Mouse (Mus musculus) liver, adult 2 months (tissue): ENCODE measurements at regions not wholly inside any gene's neighbourhood (a gene's known extent, or its start where the extent isn't known, plus 50 kb on each side); places are given as distances from the start of the nearest gene placed in this dataset.

Experiments used
- DNase-seq: peaks from one replicate; pipeline ENCODE4 v3.0.0-alpha.2; 2011; ENCODE audit warnings: low read depth, low spot score; ENCODE audit errors: extremely low read depth
- H3K27ac ChIP-seq: fragments of 200-500 bp; replicated peaks from 2 replicates; pipeline ENCODE4 v1.5.1; 2012; ENCODE audit warnings: low read depth, mild to moderate bottlenecking, control low read depth, inconsistent platforms, low read length; ENCODE audit not compliant: insufficient read depth
- H3K27me3 ChIP-seq: fragments of 200-500 bp; 2 replicates; pipeline ENCODE4 v1.6.1; 2012; ENCODE audit warnings: mild to moderate bottlenecking, moderate library complexity, low read length, inconsistent platforms; ENCODE audit not compliant: control insufficient read depth, insufficient read depth
- H3K36me3 ChIP-seq: fragments of 200-500 bp; 2 replicates; pipeline ENCODE4 v1.6.1; 2012; ENCODE audit warnings: low read length, inconsistent platforms; ENCODE audit not compliant: control insufficient read depth, insufficient read depth
- H3K4me1 ChIP-seq: fragments of 200-500 bp; 2 replicates; pipeline ENCODE4 v1.6.1; 2011; ENCODE audit warnings: low read length; ENCODE audit not compliant: control insufficient read depth, insufficient read depth
- H3K4me3 ChIP-seq: fragments of 200-500 bp; 2 replicates; pipeline ENCODE4 v1.5.1; 2011; ENCODE audit warnings: low read depth, mild to moderate bottlenecking, control low read depth, low read length, moderate library complexity; ENCODE audit not compliant: insufficient read depth
- H3K79me2 ChIP-seq: fragments of 200-500 bp; 2 replicates; pipeline ENCODE4 v1.6.1; 2012; ENCODE audit warnings: inconsistent platforms, mild to moderate bottlenecking, low read length, moderate library complexity; ENCODE audit not compliant: control insufficient read depth, insufficient read depth
- H3K9ac ChIP-seq: fragments of 200-500 bp; 2 replicates; pipeline ENCODE4 v1.6.1; 2012; ENCODE audit warnings: low read depth, mild to moderate bottlenecking, control low read depth, inconsistent platforms, low read length
- CTCF ChIP-seq: fragments of 200-500 bp; IDR thresholded peaks from 2 replicates; pipeline ENCODE4 v1.5.1; 2011; ENCODE audit warnings: low read depth, low read length, control low read depth
- POLR2A ChIP-seq: fragments of 200-500 bp; IDR thresholded peaks from 2 replicates; pipeline ENCODE4 v1.6.1; 2011; ENCODE audit warnings: low read length, control low read depth; ENCODE audit not compliant: insufficient read depth; ENCODE audit errors: extremely low read depth
- WGBS: fragments of 180-500 bp; shearing (Covaris S2); methylation state at CpG from one replicate; pipeline ENCODE4 v1.1.7; 2018; 5-methylcytosine and 5-hydroxymethylcytosine counted together

DNA sequence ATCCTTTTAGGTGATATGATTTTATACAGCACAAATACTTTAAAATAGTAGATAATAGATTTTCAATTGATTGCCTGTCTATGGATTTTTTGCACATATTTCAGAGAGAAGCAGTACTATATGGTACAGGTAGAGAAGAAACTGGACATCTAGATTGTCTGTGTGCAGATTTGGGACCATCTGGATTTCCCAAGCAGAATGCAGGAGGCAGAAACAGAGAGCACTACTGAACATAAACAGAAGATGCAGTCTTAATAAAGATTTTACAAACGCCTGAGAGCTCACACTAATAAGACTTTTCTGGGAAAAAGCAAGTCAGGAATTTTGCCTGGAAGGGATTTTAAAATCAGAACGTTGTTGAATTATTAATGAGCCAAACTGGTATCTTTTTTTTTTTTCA lies 432.9 kb downstream of the Col11a1 start:
- 40% methylated on average over 2 of the region's 2 CpGs for WGBS
- TF ChIP-seq POLR2A (no peak), CTCF (no peak)
- DNase-seq, result no peak
- Histone ChIP-seq H3K27me3 (no peaks in the 10 kb centered on the region), H3K36me3 (no peaks in the 10 kb centered on the region), H3K27ac (no peak overlapping the region), H3K9ac (no peak overlapping the region), H3K4me1 (no peaks in the 10 kb centered on the region), H3K79me2 (no peaks in the 10 kb centered on the region), H3K4me3 (no peak overlapping the region)

DNA sequence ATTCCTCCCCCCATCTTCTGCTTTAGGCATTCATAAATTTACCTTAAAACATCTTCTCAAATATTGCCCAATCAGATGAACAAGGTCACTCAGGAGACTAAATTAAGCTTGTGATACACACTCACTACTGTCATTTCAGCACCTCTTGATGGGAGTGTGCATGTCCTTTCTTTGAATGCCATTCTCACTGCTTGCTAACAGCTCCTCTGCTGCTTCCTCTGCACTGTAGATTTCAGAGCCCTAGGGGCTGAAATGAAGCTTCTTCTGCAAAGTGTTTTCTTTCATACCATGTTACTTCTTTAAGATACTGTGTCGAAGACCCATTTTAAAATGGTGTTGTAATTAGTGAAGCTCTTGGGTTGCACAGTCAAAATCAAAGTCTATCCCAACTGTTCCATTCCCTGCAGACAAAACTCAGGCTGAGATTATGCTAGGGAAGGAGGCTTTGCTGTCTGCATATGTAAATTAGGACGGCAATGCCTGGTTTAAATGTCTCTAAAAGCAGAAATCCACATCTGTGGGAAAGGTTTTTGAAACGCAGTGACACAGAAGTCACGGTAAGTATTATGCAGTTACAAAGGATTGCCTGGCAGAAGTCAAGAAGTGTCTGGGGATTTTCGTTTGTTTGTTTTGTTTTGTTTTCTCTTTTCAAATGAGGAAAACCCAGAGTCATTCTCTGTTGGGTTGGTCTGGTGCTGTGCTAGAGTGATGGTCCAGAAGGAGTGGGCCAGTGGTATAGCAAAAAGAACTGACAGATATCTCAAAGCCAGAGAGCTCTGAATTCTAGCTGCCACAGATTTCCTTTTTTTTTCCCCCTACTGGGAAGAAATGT lies 433.6 kb downstream of the Col11a1 start:
- Histone ChIP-seq H3K9ac (no peak overlapping the region), H3K79me2 (no peaks in the 10 kb centered on the region), H3K27me3 (no peaks in the 10 kb centered on the region), H3K4me3 (no peak overlapping the region), H3K4me1 (no peaks in the 10 kb centered on the region), H3K36me3 (no peaks in the 10 kb centered on the region), H3K27ac (no peak overlapping the region)
- WGBS, result 59% methylated on average over 5 of the region's 5 CpGs
- no peak for DNase-seq
- TF ChIP-seq CTCF (no peak), POLR2A (no peak)

GRCm38 (mm10) chr3:114464546-114464888 lies 434.2 kb downstream of the Col11a1 start:
- no peak overlapping the region for H3K27ac ChIP-seq
- no peak for DNase-seq
- H3K9ac ChIP-seq, result no peak overlapping the region
- H3K79me2 ChIP-seq, result no peaks in the 10 kb centered on the region
- H3K27me3 ChIP-seq, result no peaks in the 10 kb centered on the region
- no peaks in the 10 kb centered on the region for H3K4me1 ChIP-seq
- no peaks in the 10 kb centered on the region for H3K36me3 ChIP-seq
- H3K4me3 ChIP-seq, result no peak overlapping the region
- 83% methylated on average over 2 of the region's 2 CpGs for WGBS
- no peak for TF ChIP-seq POLR2A
- TF ChIP-seq CTCF, result no peak

GRCm38 (mm10) chr3:114483904-114484303 lies 420.0 kb upstream of the Olfm3 start:
- no peaks in the 10 kb centered on the region for H3K4me1 ChIP-seq
- 58% methylated on average over 2 of the region's 2 CpGs for WGBS

DNA sequence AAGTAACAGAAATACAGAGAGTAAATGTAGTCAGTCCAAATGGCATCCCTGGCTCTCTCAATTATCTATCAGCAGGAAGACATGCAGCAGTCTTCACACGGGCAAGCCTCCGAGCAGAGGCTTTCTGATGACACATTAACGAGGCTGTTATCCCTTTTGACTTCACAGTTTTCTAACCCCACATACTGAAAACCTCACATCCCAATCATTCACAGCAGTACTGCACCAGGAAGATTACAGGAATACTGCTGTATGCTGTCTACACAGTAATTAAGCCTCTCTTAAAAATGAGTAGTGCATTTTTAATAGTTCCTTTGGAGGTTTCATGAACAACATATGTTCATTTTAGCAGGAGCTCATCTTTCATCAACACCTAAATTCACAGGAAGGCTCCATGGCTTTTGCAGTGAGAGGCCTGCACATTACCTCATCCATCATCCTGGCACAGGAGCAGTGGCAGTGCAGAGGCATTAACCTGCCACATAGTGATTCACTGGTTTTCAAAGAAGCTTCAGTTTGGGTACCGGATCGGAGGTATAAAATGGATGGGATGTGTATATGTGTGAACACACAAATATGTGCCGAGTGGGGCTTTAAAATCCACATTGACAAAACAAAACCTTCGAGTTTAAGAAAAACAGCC lies 396.1 kb upstream of the Olfm3 start:
- 69% methylated on average over 7 of the region's 7 CpGs for WGBS
- Histone ChIP-seq H3K36me3 (no peaks in the 10 kb centered on the region), H3K4me1 (no peaks in the 10 kb centered on the region), H3K79me2 (no peaks in the 10 kb centered on the region), H3K27me3 (no peaks in the 10 kb centered on the region), H3K9ac (no peak overlapping the region), H3K4me3 (no peak overlapping the region), H3K27ac (no peak overlapping the region)
- TF ChIP-seq POLR2A (no peak), CTCF (no peak)
- DNase-seq, result no peak

More at GRCm38 (mm10) chr3:114483904-114484303, 420.0 kb upstream of the Olfm3 start:
- H3K9ac ChIP-seq, result no peak overlapping the region
- no peaks in the 10 kb centered on the region for H3K36me3 ChIP-seq
- no peak for DNase-seq
- no peak overlapping the region for H3K27ac ChIP-seq
- TF ChIP-seq POLR2A (no peak), CTCF (no peak)
- H3K4me3 ChIP-seq, result no peak overlapping the region
- no peaks in the 10 kb centered on the region for H3K79me2 ChIP-seq
- no peaks in the 10 kb centered on the region for H3K27me3 ChIP-seq

- Histone ChIP-seq H3K27ac (no peak overlapping the region), H3K36me3 (no peaks in the 10 kb centered on the region), H3K4me1 (no peaks in the 10 kb centered on the region), H3K27me3 (no peaks in the 10 kb centered on the region), H3K79me2 (no peaks in the 10 kb centered on the region), H3K4me3 (no peak overlapping the region), H3K9ac (no peak overlapping the region)
- no peak for DNase-seq
- 42% methylated on average over 1 of the region's 1 CpGs for WGBS
- no peak for TF ChIP-seq POLR2A
- TF ChIP-seq CTCF, result no peak
These were observed 388.6 kb upstream of the Olfm3 start for GRCm38 (mm10) chr3:114515233-114515632.
